Mouse (Mus musculus): ENCODE data around the gene Gm49321. TPM values are rescaled to one million over a fixed set of nuclear protein-coding genes. Genes with fewer than 3 reads are reported as not detected.

Gene Gm49321
- polyA plus RNA-seq, 1 experiment from 2014 or later = 15.2 TPM

GRCm38 (mm10) chr12:73953420-73954186, 16.1 kb downstream of the Gm49321 start:
- ATAC-seq (ENCODE audit: low FRiP score) = no peak
- peak overlapping the region; percentile 26 for H3K4me3 ChIP-seq
- no peaks in the 10 kb centered on the region for H3K36me3 ChIP-seq
- H3K9me3 ChIP-seq (replicated peaks) = no peaks in the 10 kb centered on the region
- H3K27ac ChIP-seq = no peak overlapping the region
- H3K27me3 ChIP-seq = peaks cover 5% of the 10 kb centered on the region; the same call in 1 of the 2 replicates
- WGBS = 53% methylated on average over 14 of the region's 14 CpGs
- peaks cover 11% of the 10 kb centered on the region for H3K4me1 ChIP-seq
- H3K9ac ChIP-seq = peak overlapping the region; percentile 27; the same call in 1 of the 2 replicates
- peak overlapping the region; percentile 54 for H3K4me2 ChIP-seq (replicated peaks)

- Histone ChIP-seq H3K27ac (no peak overlapping the region), H3K36me3 (no peaks in the 10 kb centered on the region), H3K9ac (no peak overlapping the region), H3K9me3 (replicated peaks) (no peaks in the 10 kb centered on the region), H3K27me3 (no peaks in the 10 kb centered on the region), H3K4me2 (replicated peaks) (no peak overlapping the region), H3K4me1 (peaks cover 5% of the 10 kb centered on the region), H3K4me3 (no peak overlapping the region)
- no peak for ATAC-seq (ENCODE audit: low FRiP score)
- WGBS = 85% methylated on average over 5 of the region's 5 CpGs
Measured at GRCm38 (mm10) chr12:73954785-73955184, 17.3 kb downstream of the Gm49321 start.

GRCm38 (mm10) chr12:73957676-73958075, 20.2 kb downstream of the Gm49321 start:
- H3K27me3 ChIP-seq = no peaks in the 10 kb centered on the region
- H3K9ac ChIP-seq = no peak overlapping the region
- H3K36me3 ChIP-seq = no peaks in the 10 kb centered on the region
- H3K4me1 ChIP-seq = peaks cover 4% of the 10 kb centered on the region; the same call in 1 of the 2 replicates
- H3K4me3 ChIP-seq = no peak overlapping the region
- no peak overlapping the region for H3K27ac ChIP-seq
- ATAC-seq (ENCODE audit: low FRiP score) = no peak
- no peaks in the 10 kb centered on the region for H3K9me3 ChIP-seq (replicated peaks)
- WGBS = 79% methylated on average over 3 of the region's 3 CpGs
- H3K4me2 ChIP-seq (replicated peaks) = no peak overlapping the region

- Histone ChIP-seq H3K4me3 (no peak overlapping the region), H3K4me2 (replicated peaks) (no peak overlapping the region), H3K36me3 (no peaks in the 10 kb centered on the region), H3K9me3 (replicated peaks) (no peaks in the 10 kb centered on the region), H3K27ac (no peak overlapping the region), H3K4me1 (no peaks in the 10 kb centered on the region), H3K27me3 (no peaks in the 10 kb centered on the region), H3K9ac (no peak overlapping the region)
- no peak for ATAC-seq (ENCODE audit: low FRiP score)
- WGBS = 80% methylated on average over 2 of the region's 2 CpGs
Measured at GRCm38 (mm10) chr12:73958830-73959229, 21.4 kb downstream of the Gm49321 start.

GRCm38 (mm10) chr12:73964291-73965281, 27.1 kb downstream of the Gm49321 start, which contains the start of gene Snapc1:
Gene Snapc1 (plus strand): TSS chr12:73964481.
- peak within 1 kb of the TSS; percentile 83 for H3K4me2 ChIP-seq (replicated peaks)
- peaks cover 8% of the 10 kb centered on the region for H3K4me1 ChIP-seq
- peak within 1 kb of the TSS; percentile 84 for H3K4me3 ChIP-seq
- H3K9ac ChIP-seq = peak within 1 kb of the TSS; percentile 89
- no peaks in the 10 kb centered on the region for H3K9me3 ChIP-seq (replicated peaks)
- H3K27ac ChIP-seq = peak within 1 kb of the TSS; percentile 79
- no peaks in the 10 kb centered on the region for H3K27me3 ChIP-seq
- ATAC-seq (ENCODE audit: low FRiP score) = peak; percentile 100
- peaks cover 19% of the 10 kb centered on the region for H3K36me3 ChIP-seq
- 1% methylated on average over 60 of the region's 60 CpGs for WGBS

- H3K9ac ChIP-seq = no peak overlapping the region
- peaks cover 8% of the 10 kb centered on the region for H3K4me1 ChIP-seq
- WGBS = 98% methylated on average over 8 of the region's 8 CpGs
- peaks cover 57% of the 10 kb centered on the region for H3K36me3 ChIP-seq
- H3K4me2 ChIP-seq (replicated peaks) = no peak overlapping the region
- no peak overlapping the region for H3K4me3 ChIP-seq
- H3K27ac ChIP-seq = no peak overlapping the region
- H3K9me3 ChIP-seq (replicated peaks) = peaks cover 6% of the 10 kb centered on the region; the same call in 1 of the 2 replicates
- ATAC-seq (ENCODE audit: low FRiP score) = no peak
- no peaks in the 10 kb centered on the region for H3K27me3 ChIP-seq
Measured at GRCm38 (mm10) chr12:73969142-73969541, 31.7 kb downstream of the Gm49321 start.

- Histone ChIP-seq H3K27me3 (no peaks in the 10 kb centered on the region), H3K9me3 (replicated peaks) (peaks cover 6% of the 10 kb centered on the region; the same call in 1 of the 2 replicates), H3K27ac (no peak overlapping the region), H3K4me3 (no peak overlapping the region), H3K4me1 (no peaks in the 10 kb centered on the region), H3K4me2 (replicated peaks) (no peak overlapping the region), H3K36me3 (peaks cover 82% of the 10 kb centered on the region), H3K9ac (no peak overlapping the region)
- ATAC-seq (ENCODE audit: low FRiP score) = no peak
- 93% methylated on average over 6 of the region's 6 CpGs for WGBS
Measured at GRCm38 (mm10) chr12:73974584-73974983, 37.1 kb downstream of the Gm49321 start.

- Histone ChIP-seq H3K4me2 (replicated peaks) (no peak overlapping the region), H3K4me1 (no peaks in the 10 kb centered on the region), H3K4me3 (no peak overlapping the region), H3K9ac (no peak overlapping the region), H3K36me3 (peaks cover 67% of the 10 kb centered on the region), H3K9me3 (replicated peaks) (no peaks in the 10 kb centered on the region), H3K27me3 (no peaks in the 10 kb centered on the region), H3K27ac (no peak overlapping the region)
- WGBS = 95% methylated on average over 3 of the region's 3 CpGs
- no peak for ATAC-seq (ENCODE audit: low FRiP score)
Measured at GRCm38 (mm10) chr12:73978144-73978543, 40.7 kb downstream of the Gm49321 start.

GRCm38 (mm10) chr12:73979667-73980066, 42.2 kb downstream of the Gm49321 start:
- no peak overlapping the region for H3K9ac ChIP-seq
- H3K27ac ChIP-seq = no peak overlapping the region
- no peaks in the 10 kb centered on the region for H3K4me1 ChIP-seq
- H3K4me2 ChIP-seq (replicated peaks) = no peak overlapping the region
- no peaks in the 10 kb centered on the region for H3K9me3 ChIP-seq (replicated peaks)
- H3K36me3 ChIP-seq = peaks cover 69% of the 10 kb centered on the region
- H3K4me3 ChIP-seq = no peak overlapping the region
- no peaks in the 10 kb centered on the region for H3K27me3 ChIP-seq
- WGBS = 91% methylated on average over 5 of the region's 5 CpGs
- no peak for ATAC-seq (ENCODE audit: low FRiP score)

GRCm38 (mm10) chr12:73982533-73982932, 45.1 kb downstream of the Gm49321 start:
- no peaks in the 10 kb centered on the region for H3K27me3 ChIP-seq
- 71% methylated on average over 14 of the region's 14 CpGs for WGBS
- no peak overlapping the region for H3K27ac ChIP-seq
- H3K4me3 ChIP-seq = no peak overlapping the region
- peaks cover 66% of the 10 kb centered on the region for H3K36me3 ChIP-seq
- no peaks in the 10 kb centered on the region for H3K9me3 ChIP-seq (replicated peaks)
- no peak overlapping the region for H3K4me2 ChIP-seq (replicated peaks)
- peak; percentile 54 for ATAC-seq (ENCODE audit: low FRiP score)
- no peak overlapping the region for H3K9ac ChIP-seq
- H3K4me1 ChIP-seq = no peaks in the 10 kb centered on the region

- no peak overlapping the region for H3K4me2 ChIP-seq (replicated peaks)
- WGBS = 86% methylated on average over 7 of the region's 7 CpGs
- H3K4me3 ChIP-seq = no peak overlapping the region
- no peak overlapping the region for H3K27ac ChIP-seq
- no peak for ATAC-seq (ENCODE audit: low FRiP score)
- peaks cover 37% of the 10 kb centered on the region for H3K36me3 ChIP-seq
- no peak overlapping the region for H3K9ac ChIP-seq
- H3K27me3 ChIP-seq = no peaks in the 10 kb centered on the region
- H3K9me3 ChIP-seq (replicated peaks) = no peaks in the 10 kb centered on the region
- no peaks in the 10 kb centered on the region for H3K4me1 ChIP-seq
Measured at GRCm38 (mm10) chr12:73986299-73986698, 48.8 kb downstream of the Gm49321 start.

- no peak overlapping the region for H3K4me3 ChIP-seq
- H3K9me3 ChIP-seq (replicated peaks) = no peaks in the 10 kb centered on the region
- no peaks in the 10 kb centered on the region for H3K4me1 ChIP-seq
- H3K36me3 ChIP-seq = peaks cover 26% of the 10 kb centered on the region
- no peak overlapping the region for H3K4me2 ChIP-seq (replicated peaks)
- no peak overlapping the region for H3K9ac ChIP-seq
- no peak overlapping the region for H3K27ac ChIP-seq
- WGBS = 91% methylated on average over 4 of the region's 4 CpGs
- ATAC-seq (ENCODE audit: low FRiP score) = no peak
- H3K27me3 ChIP-seq = no peaks in the 10 kb centered on the region
Measured at GRCm38 (mm10) chr12:73988393-73989008, 51.0 kb downstream of the Gm49321 start.

Data from hindbrain, embryonic 12.5 days (tissue).